Mouse (Mus musculus): ENCODE data around the gene Paip2b. TPM values are rescaled to one million over a fixed set of nuclear protein-coding genes. Genes with fewer than 3 reads are reported as not detected.
"Not testable (repeated sequence)": the region's sequence is repeated elsewhere in the genome, so short reads cannot be mapped to it uniquely, and the experiment has no call there.

Gene Paip2b
- polyA plus RNA-seq, 1 experiment from 2014 or later, result 3.7 TPM

DNA sequence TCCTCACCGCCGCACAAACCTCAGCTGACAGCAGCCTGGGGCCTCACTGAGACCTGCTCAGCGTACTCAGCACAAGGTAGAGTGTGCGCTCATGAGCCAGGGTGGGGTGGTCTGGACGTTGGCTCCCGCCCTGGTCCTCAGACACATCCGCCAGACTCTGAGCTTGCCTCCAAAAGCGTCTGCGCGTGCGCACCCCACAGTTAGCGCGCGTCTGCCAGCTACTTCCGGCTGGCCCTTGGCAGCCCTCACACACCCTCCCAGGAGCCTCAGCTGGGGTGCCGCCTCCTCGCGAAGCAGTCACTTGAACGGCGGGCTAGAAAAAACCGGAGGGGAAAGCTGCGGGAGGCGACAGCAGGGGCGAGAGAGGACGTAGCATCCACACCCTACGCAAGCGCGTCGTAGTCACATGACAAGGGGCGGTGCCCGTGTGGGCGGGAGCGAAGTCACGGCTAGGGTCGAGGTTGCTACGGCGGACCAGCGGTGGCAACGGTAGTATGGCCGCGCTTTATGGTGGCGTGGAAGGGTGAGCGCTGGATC lies 36.7 kb downstream of the Paip2b start, which contains the start of gene Nagk:
Gene Nagk, plus strand, starts transcription at position 223 of the 537 bp plus-strand sequence.
- H3K27ac ChIP-seq (ENCODE audit: low read depth), result peak within 1 kb of the TSS; percentile 97
- ATAC-seq (peak; percentile 93), DNase-seq (peak; percentile 94)
- TF ChIP-seq CTCF (IDR thresholded peaks at IDR 0.05; ENCODE audit: low read depth) (no peak), EP300 (IDR thresholded peaks at IDR 0.05; ENCODE audit: low read depth) (no peak)
- WGBS (ENCODE audit: insufficient replicate concordance), result under 1% methylated on average over 42 of the region's 43 CpGs
- H3K36me3 ChIP-seq (replicated peaks; ENCODE audit: insufficient read depth, low read length), result 0 out of 2 replicates have a peak, but pooled peaks cover 12% of the 10 kb centered on the region
- peak within 1 kb of the TSS; percentile 98 for H3K4me2 ChIP-seq (ENCODE audit: low read depth, low read length)
- H3K9me3 ChIP-seq (ENCODE audit: low read length), result no peaks in the 10 kb centered on the region
- H3K9ac ChIP-seq (replicated peaks), result peak within 1 kb of the TSS; percentile 83
- H3K27me3 ChIP-seq (ENCODE audit: insufficient read depth, low read length), result no peaks in the 10 kb centered on the region
- H3K4me3 ChIP-seq (ENCODE audit: low read depth, low read length), result peak within 1 kb of the TSS; percentile 73
- H3K4me1 ChIP-seq (ENCODE audit: insufficient read depth), result peaks cover 23% of the 10 kb centered on the region

DNA sequence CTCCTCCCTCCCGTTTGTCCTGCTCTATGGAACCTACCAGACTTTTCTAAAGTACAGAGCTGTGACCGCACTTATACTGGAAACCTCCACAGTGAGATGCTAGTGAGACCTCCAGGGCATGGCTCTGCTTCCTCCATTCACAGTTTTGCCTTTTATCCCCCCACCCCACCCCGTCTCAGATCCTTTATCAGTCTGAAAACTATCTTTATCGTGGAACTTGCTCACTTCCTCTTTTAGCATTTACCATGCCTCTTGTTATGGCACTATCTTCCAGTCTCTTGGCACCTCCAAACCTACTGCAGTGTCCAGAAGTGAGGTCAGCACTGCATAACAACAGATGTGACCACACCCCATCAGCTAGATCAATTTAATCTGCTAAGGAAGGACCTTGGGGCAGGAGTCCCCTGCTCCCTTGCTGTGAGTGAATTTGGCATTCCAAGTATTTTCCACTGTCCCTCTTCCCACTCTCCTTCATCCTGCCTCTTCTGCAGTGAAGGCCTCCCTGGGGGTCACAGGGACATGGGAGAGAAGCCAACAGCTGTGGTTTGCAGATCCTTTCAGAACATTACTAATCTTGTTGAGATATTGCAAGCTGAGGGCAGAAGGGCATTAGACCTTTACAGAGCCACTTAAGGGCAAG lies 40.2 kb downstream of the Paip2b start:
- Histone ChIP-seq H3K27me3 (ENCODE audit: insufficient read depth, low read length) (no peaks in the 10 kb centered on the region), H3K27ac (ENCODE audit: low read depth) (no peak overlapping the region), H3K4me1 (ENCODE audit: insufficient read depth) (peaks cover 20% of the 10 kb centered on the region), H3K9ac (replicated peaks) (no peak overlapping the region), H3K4me2 (ENCODE audit: low read depth, low read length) (no peak overlapping the region), H3K36me3 (replicated peaks; ENCODE audit: insufficient read depth, low read length) (no peaks in the 10 kb centered on the region), H3K4me3 (ENCODE audit: low read depth, low read length) (no peak overlapping the region), H3K9me3 (ENCODE audit: low read length) (no peaks in the 10 kb centered on the region)
- ATAC-seq (no peak), DNase-seq (no peak)
- 33% methylated on average over 4 of the region's 4 CpGs for WGBS (ENCODE audit: insufficient replicate concordance)
- no peak for TF ChIP-seq CTCF (IDR thresholded peaks at IDR 0.05; ENCODE audit: low read depth)
- TF ChIP-seq EP300 (IDR thresholded peaks at IDR 0.05; ENCODE audit: low read depth), result no peak

DNA sequence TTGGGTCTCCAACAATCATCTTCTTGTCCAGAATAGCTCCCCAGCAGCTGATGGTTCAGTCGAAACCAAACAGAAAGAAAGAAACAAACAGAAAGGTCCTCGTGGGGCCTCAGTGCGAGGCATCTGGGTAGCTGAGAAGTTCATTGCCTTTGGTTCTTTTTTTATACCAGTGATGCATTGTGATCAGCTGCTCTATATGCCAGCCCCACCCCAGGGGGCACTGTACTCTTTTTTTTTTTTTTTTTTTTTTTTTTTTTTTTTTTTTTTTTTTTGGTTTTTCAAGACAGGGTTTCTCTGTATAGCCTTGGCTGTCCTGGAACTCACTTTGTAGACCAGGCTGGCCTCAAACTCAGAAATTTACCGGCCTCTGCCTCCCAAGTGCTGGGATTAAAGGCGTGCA lies 41.0 kb downstream of the Paip2b start:
- not testable (repeated sequence) for H3K27ac ChIP-seq (ENCODE audit: low read depth); ATAC-seq; H3K9ac ChIP-seq (replicated peaks); H3K4me3 ChIP-seq (ENCODE audit: low read depth, low read length); DNase-seq; H3K4me2 ChIP-seq (ENCODE audit: low read depth, low read length); H3K27me3 ChIP-seq (ENCODE audit: insufficient read depth, low read length); H3K36me3 ChIP-seq (replicated peaks; ENCODE audit: insufficient read depth, low read length); H3K9me3 ChIP-seq (ENCODE audit: low read length)
- 80% methylated on average over 5 of the region's 5 CpGs for WGBS (ENCODE audit: insufficient replicate concordance)
- peaks cover 14% of the 10 kb centered on the region for H3K4me1 ChIP-seq (ENCODE audit: insufficient read depth)

- H3K4me3 ChIP-seq (ENCODE audit: low read depth, low read length), result no peak overlapping the region
- no peaks in the 10 kb centered on the region for H3K9me3 ChIP-seq (ENCODE audit: low read length)
- peaks cover 3% of the 10 kb centered on the region; the same call in 1 of the 2 replicates for H3K4me1 ChIP-seq (ENCODE audit: insufficient read depth)
- H3K36me3 ChIP-seq (replicated peaks; ENCODE audit: insufficient read depth, low read length), result no peaks in the 10 kb centered on the region
- H3K27me3 ChIP-seq (ENCODE audit: insufficient read depth, low read length), result no peaks in the 10 kb centered on the region
- WGBS (ENCODE audit: insufficient replicate concordance), result 76% methylated on average over 7 of the region's 7 CpGs
- H3K4me2 ChIP-seq (ENCODE audit: low read depth, low read length), result no peak overlapping the region
- ATAC-seq, result no peak
- no peak for DNase-seq
- H3K9ac ChIP-seq (replicated peaks), result no peak overlapping the region
- no peak overlapping the region for H3K27ac ChIP-seq (ENCODE audit: low read depth)
- no peak for TF ChIP-seq CTCF (IDR thresholded peaks at IDR 0.05; ENCODE audit: low read depth)
- TF ChIP-seq EP300 (IDR thresholded peaks at IDR 0.05; ENCODE audit: low read depth), result no peak
These were observed 43.0 kb downstream of the Paip2b start for GRCm38 (mm10) chr6:83788554-83788953.

DNA sequence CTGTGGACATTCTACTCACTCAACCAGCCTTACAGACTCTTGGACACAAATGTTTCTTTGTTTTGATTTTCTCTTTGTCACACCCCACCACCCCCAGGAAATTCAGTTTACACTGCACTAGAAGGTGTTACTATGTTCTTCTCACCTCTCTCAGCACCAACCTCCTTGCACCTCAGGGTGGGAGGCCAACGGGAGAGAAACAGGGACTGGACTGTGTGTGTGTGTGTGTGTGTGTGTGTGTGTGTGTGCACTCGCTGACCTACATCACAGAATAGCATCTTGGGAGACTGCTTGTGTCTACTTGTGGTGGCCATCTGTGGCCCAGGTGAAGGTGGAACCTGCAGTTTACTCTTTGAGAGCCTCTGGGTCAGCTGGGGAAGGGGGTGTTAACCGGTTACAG lies 45.1 kb downstream of the Paip2b start:
- WGBS (ENCODE audit: insufficient replicate concordance), result 62% methylated on average over 3 of the region's 3 CpGs
- no peaks in the 10 kb centered on the region for H3K9me3 ChIP-seq (ENCODE audit: low read length)
- peaks cover 1% of the 10 kb centered on the region; the same call in 1 of the 2 replicates for H3K4me1 ChIP-seq (ENCODE audit: insufficient read depth)
- no peak overlapping the region for H3K27ac ChIP-seq (ENCODE audit: low read depth)
- H3K36me3 ChIP-seq (replicated peaks; ENCODE audit: insufficient read depth, low read length), result no peaks in the 10 kb centered on the region
- no peak for TF ChIP-seq CTCF (IDR thresholded peaks at IDR 0.05; ENCODE audit: low read depth)
- no peak for TF ChIP-seq EP300 (IDR thresholded peaks at IDR 0.05; ENCODE audit: low read depth)
- ATAC-seq (no peak), DNase-seq (no peak)
- H3K4me3 ChIP-seq (ENCODE audit: low read depth, low read length), result no peak overlapping the region
- H3K27me3 ChIP-seq (ENCODE audit: insufficient read depth, low read length), result no peaks in the 10 kb centered on the region
- H3K4me2 ChIP-seq (ENCODE audit: low read depth, low read length), result no peak overlapping the region
- H3K9ac ChIP-seq (replicated peaks), result no peak overlapping the region

DNA sequence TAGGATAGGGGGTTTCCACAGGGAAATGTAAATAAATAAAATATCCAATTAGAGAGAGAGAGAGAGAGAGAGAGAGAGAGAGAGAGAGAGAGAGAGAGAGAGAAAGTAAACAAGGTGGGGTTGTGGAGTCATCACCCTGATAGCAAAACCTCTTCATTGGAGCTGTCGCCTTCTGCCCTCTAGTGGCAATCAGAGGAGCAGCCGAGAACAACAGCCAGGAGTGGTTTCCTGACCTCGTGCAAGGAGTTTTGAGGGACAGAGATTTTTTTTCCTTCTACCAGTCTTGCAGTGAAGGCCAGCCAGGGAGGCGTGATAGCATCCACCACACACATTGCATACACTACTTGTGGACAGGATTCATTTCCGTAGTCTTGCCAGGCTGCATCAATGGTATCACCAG lies 52.5 kb downstream of the Paip2b start:
- TF ChIP-seq EP300 (IDR thresholded peaks at IDR 0.05; ENCODE audit: low read depth) (no peak), CTCF (IDR thresholded peaks at IDR 0.05; ENCODE audit: low read depth) (peak; percentile 89)
- no peaks in the 10 kb centered on the region for H3K27me3 ChIP-seq (ENCODE audit: insufficient read depth, low read length)
- H3K9ac ChIP-seq (replicated peaks), result no peak overlapping the region
- no peak overlapping the region for H3K4me3 ChIP-seq (ENCODE audit: low read depth, low read length)
- no peaks in the 10 kb centered on the region for H3K36me3 ChIP-seq (replicated peaks; ENCODE audit: insufficient read depth, low read length)
- no peak overlapping the region for H3K4me2 ChIP-seq (ENCODE audit: low read depth, low read length)
- no peak overlapping the region for H3K27ac ChIP-seq (ENCODE audit: low read depth)
- DNase-seq (peak; percentile 55), ATAC-seq (no peak)
- H3K9me3 ChIP-seq (ENCODE audit: low read length), result no peaks in the 10 kb centered on the region
- peaks cover 12% of the 10 kb centered on the region; the same call in 1 of the 2 replicates for H3K4me1 ChIP-seq (ENCODE audit: insufficient read depth)
- WGBS (ENCODE audit: insufficient replicate concordance), result 9% methylated on average over 5 of the region's 5 CpGs
